Mouse (Mus musculus): ENCODE results near the gene 1810055G02Rik. TPM values are rescaled to one million over a fixed set of nuclear protein-coding genes. Genes with fewer than 3 reads are reported as not detected.

Gene 1810055G02Rik
- polyA plus RNA-seq (2015; fragmentation: Nextera tagmentation; extraction: Ambion mirVana) = 18.1 and 23.6 TPM in 2 replicates

GRCm38 (mm10) chr19:3708078-3709012 is at the start of gene 1810055G02Rik:
Gene 1810055G02Rik, plus strand, starts transcription at chr19:3708293.

GRCm38 (mm10) chr19:3686215-3686894 is 21.7 kb upstream of the 1810055G02Rik start, which contains the start of gene Lrp5:
Gene Lrp5, minus strand, starts transcription at chr19:3686564.

DNA sequence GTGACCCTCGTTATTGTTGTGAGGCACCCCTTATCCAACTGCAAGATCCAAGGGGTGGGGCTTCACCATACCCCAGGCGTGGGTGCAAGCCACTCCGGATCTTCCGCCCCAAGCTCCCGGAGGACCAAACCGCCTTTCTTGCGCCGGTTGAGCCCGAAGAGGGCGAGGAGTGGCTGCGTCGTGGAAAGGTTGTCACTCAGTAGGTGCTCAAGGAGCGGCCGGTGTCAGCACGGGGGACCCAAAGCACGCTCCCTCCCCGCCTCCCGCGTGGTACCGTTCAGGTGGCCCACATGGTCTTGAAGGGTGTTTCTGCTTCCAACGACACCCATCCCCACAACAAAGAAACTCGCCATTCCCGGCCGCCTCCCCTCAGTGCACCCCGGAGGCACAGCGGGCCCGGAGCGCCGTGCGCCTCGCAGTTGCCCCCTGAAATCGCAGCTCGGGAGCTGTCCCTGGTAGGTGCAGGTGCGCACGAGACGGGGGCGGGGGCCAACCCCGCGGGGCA is 59.2 kb downstream of the 1810055G02Rik start, which contains the start of gene Kmt5b:
Gene Kmt5b, plus strand, starts transcription at position 146 of the 505 bp plus-strand sequence.

Other genes starting within 250 kb of the 1810055G02Rik start
- 24.3 and 25.4 TPM in 2 replicates for gene Ppp6r3, start 132.5 kb upstream of the 1810055G02Rik start, polyA plus RNA-seq (2015; fragmentation: Nextera tagmentation; extraction: Ambion mirVana)
- 2.0 and 2.2 TPM in 2 replicates for gene Lrp5, start 21.7 kb upstream of the 1810055G02Rik start, polyA plus RNA-seq (2015; fragmentation: Nextera tagmentation; extraction: Ambion mirVana)
- gene Kmt5b, start 59.1 kb downstream of the 1810055G02Rik start, polyA plus RNA-seq (2015; fragmentation: Nextera tagmentation; extraction: Ambion mirVana) = 12.8 and 13.9 TPM in 2 replicates
- 7.9 and 9.6 TPM in 2 replicates for gene Chka, start 143.5 kb downstream of the 1810055G02Rik start, polyA plus RNA-seq (2015; fragmentation: Nextera tagmentation; extraction: Ambion mirVana)
- gene Tcirg1, start 198.8 kb downstream of the 1810055G02Rik start, polyA plus RNA-seq (2015; fragmentation: Nextera tagmentation; extraction: Ambion mirVana) = 16.4 and 18.2 TPM in 2 replicates
- 372 and 439 TPM in 2 replicates for gene Ndufs8, start 204.5 kb downstream of the 1810055G02Rik start, polyA plus RNA-seq (2015; fragmentation: Nextera tagmentation; extraction: Ambion mirVana)
- 7.5 and 8.1 TPM in 2 replicates for gene Aldh3b1, start 221.5 kb downstream of the 1810055G02Rik start, polyA plus RNA-seq (2015; fragmentation: Nextera tagmentation; extraction: Ambion mirVana)
- gene Unc93b1, start 226.9 kb downstream of the 1810055G02Rik start, polyA plus RNA-seq (2015; fragmentation: Nextera tagmentation; extraction: Ambion mirVana) = 20.6 and 25.5 TPM in 2 replicates

Data from skeletal muscle tissue, postnatal 0 days (tissue).